Mouse (Mus musculus): ENCODE results near the gene Rbm18. TPM values are rescaled to one million over a fixed set of nuclear protein-coding genes. Genes with fewer than 3 reads are reported as not detected.

Gene Rbm18
- 10.8 and 11.0 TPM in 2 replicates for polyA plus RNA-seq (2012; rRNA removed)

GRCm38 (mm10) chr2:36136300-36136941 lies at the start of gene Rbm18, which contains the start of gene Mrrf:
Gene Rbm18, minus strand, starts transcription at chr2:36136773.
Gene Mrrf, plus strand, starts transcription at chr2:36136389.

GRCm38 (mm10) chr2:36104956-36105741 lies 31.4 kb downstream of the Rbm18 start, which contains the start of gene Lhx6:
Gene Lhx6, minus strand, starts transcription at chr2:36105408.

Other genes starting within 250 kb of the Rbm18 start
- 1.1 and 1.5 TPM in 2 replicates for gene Ttll11, start 156.9 kb downstream of the Rbm18 start, polyA plus RNA-seq (2012; rRNA removed)
- gene Ndufa8, start 87.4 kb downstream of the Rbm18 start, polyA plus RNA-seq (2012; rRNA removed): 80.0 and 82.2 TPM in 2 replicates
- not detected in 2 replicates for gene Morn5, start 87.3 kb downstream of the Rbm18 start, polyA plus RNA-seq (2012; rRNA removed)
- 1.3 and 1.7 TPM in 2 replicates for gene Lhx6, start 31.4 kb downstream of the Rbm18 start, polyA plus RNA-seq (2012; rRNA removed)
- gene Mrrf, start 384 bp downstream of the Rbm18 start, polyA plus RNA-seq (2012; rRNA removed): 7.4 and 10.9 TPM in 2 replicates
- gene Ptgs1, start 93.7 kb upstream of the Rbm18 start, polyA plus RNA-seq (2012; rRNA removed): 15.8 and 18.4 TPM in 2 replicates
- gene Olfr338, start 236.7 kb upstream of the Rbm18 start, polyA plus RNA-seq (2012; rRNA removed): not detected in 2 replicates